Mouse (Mus musculus): ENCODE data around the gene Foxa1.
A peak's percentile ranks its signal among the peaks of the same experiment; 100 is the strongest.

Gene Foxa1

DNA sequence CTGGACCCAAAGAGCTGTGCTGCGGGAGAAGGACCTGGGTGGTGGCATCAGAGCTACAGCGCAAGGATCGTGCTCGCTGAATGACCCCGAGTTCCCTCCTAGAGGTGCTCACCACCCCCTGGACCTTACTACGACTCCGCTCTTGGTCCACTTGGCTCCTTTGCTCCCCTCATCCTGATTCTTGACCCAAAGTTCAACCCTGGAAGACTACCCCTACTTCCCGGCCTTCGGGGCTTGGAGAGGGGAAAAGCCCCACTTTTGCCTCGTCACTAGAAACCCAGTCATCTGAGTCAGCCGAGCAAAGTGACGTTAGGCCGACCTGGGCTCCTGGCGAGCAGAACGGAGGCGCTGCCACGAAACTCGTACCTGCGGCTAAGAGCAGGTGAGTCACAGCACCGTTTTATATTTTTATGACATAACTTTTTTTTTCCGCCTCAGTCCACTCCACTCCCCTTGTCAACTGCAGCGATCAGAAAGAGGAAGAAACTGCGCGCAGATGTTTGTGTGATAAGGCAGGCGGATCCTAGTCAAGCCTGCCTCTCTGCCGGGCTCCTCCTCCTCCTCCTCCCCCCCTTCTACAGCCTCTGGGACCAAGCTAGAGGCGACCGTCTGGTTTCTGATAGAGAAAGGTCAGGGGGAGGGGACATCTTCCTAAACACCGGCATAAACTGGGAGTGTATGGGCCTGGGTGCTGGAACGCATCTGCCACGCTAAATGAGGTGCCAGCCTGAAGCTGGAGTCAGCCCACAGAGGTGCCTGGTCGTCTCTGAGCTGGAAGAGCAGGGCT lies at the start of gene Foxa1:
TSS of gene Foxa1 (minus strand) at position 502 of the 787 bp plus-strand sequence.
- DNase-seq (ENCODE audit: low read depth, low spot score) = peak; percentile 52

DNA sequence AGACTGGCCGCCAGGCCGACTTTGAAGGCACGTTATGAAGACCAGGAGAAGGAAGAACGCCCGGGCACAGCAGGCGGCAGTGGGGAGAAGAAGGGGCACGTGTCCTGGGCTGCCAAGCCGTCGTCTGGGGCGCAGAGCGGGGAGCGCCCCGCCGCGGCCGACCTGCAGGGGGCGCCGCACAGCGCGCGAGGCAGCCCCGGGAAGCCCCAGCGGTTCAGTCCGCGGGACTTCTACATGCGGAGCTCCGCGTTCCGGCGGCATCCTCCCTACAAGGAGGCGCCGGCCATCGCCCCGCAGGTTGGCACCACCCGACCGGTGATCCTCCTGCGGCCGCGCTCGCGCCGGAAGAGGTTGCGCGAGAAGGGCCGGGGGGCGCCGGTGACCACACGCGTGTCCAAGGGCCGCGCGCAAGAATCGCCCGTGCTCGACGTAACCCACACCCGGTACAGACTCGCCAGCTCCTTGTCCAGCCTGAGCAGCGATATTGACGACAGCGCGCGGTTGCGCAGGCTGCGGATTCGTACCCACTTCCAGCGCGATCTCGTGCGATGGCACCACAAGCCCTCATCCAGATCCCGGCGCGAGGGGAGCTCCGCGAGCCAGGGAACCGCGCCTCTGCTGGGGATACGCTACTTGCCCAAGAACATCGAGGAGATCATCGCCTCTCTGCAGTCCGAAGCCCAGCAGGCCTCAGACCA lies 29.4 kb upstream of the Foxa1 start:
- peak; percentile 53 for DNase-seq (ENCODE audit: low read depth, low spot score)

DNA sequence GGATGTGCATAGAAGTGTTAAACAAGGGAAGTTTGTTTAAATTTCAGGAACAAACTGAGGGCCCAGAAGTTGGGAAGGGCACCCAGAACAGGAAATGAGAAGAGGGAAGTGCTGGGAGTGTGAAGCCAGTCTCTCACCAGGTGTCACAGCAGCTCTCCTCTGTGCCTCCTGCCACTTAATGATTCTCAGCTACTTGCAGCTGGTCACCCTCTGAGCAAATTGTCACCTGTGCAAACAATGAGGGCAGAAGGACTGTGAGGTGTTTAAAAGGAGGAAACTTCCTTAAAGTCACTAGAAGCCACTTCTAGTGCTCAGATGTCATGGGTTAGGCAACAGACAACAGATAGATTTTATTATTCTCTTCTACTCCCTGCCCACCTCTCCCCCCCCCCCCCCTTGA lies 25.7 kb upstream of the Foxa1 start:
- no peak for DNase-seq (ENCODE audit: low read depth, low spot score)

DNA sequence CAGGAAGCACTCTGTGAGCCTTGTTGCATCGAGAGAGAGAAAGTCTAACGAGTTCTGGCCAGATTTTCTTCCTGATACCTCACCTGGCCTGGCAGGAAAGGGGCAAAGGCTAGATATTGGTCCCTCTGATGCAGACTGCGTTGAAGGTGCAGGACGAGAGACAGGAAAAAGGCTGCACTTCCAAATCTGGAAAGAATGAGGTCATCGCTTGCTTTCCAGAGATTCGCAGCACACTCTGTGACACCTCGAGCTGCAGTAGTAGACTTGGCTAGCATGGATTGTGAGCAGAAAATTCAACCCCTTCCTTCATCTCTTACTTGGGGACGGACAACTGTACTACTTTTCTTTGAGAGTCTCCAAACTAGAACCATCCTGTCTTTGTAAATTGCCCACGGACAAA lies 25.1 kb upstream of the Foxa1 start:
- DNase-seq (ENCODE audit: low read depth, low spot score) = no peak

DNA sequence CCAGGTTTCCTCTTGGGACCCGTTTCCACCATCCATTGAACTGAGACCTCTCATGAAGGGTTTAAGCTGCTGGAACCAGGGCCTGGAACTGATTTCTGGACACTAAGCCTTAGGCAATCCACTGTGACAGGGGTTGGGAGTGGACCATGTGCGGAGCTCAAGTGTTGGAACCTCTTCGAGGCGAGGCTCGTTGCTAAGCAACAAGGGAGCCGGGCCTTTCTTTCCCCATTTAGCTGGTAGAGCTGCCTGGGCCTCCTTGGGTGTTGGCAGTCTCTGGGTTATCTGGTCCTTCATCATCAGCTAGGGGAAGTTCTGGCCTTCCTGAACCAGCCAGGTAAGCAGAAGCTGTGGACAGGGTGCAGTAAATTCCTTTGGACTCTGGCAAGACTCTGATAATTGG lies 17.2 kb upstream of the Foxa1 start, which contains the start of gene Ttc6:
TSS of gene Ttc6 (plus strand) at position 205 of the 400 bp plus-strand sequence.
- peak; percentile 70 for DNase-seq (ENCODE audit: low read depth, low spot score)

DNA sequence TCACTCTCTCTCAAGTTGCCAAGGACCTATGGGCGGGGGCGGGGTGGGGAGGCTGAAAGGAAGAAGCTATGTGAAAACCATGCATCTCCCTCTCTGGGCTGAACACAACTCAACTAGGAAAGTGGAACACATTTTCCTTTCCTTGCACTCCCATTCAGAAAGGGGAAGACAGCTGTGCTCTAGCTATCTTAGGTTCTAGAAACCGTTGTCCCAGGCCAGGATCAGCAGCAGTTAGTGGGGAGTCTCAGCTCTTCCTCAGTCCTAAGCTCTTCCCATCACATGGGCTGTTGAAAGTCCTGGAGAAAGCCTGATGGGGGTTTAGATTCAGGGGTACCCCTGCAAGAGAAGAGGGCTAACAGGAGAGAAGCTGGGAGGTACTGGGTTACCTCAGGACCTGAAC lies 7.4 kb upstream of the Foxa1 start:
- no peak for DNase-seq (ENCODE audit: low read depth, low spot score)

DNA sequence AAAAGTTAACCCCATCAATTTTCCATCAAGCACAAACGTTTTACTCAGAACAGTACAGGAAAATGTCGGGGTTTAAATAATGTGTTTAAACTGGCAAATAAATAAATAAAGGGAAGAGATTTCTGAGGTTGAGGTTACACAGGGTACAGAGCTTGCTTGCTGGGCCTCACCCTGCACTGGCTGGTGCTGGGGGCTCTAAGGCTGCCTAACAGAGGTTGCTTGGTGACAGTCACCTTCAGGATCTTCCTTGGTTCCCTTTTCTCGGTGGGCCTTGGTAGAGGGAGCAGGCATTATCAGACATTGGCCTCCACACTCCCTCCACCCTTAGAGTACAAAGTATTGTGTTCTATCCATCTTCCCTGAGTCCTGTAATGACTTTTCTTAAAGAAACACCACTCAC lies 5.6 kb upstream of the Foxa1 start:
- DNase-seq (ENCODE audit: low read depth, low spot score) = no peak

DNA sequence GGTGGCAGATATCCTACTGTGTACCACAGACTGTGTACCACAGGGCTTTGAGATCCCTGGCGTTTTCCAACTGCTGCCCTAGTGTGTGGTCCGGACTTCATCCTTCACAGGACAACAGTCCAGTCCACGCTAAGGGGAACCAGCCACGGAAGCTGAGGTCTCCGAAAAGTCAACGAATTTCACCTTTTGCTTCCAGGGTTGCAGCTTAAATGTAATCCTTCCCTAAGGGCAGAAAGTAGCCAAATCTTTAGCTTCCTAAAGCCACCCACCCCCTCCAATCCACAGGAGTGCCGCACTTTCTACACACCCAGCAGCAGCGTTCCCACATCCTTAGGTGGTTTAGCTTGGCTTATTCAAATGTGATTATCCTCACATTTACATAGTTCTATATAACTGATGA lies 4.2 kb upstream of the Foxa1 start:
- DNase-seq (ENCODE audit: low read depth, low spot score) = no peak

DNA sequence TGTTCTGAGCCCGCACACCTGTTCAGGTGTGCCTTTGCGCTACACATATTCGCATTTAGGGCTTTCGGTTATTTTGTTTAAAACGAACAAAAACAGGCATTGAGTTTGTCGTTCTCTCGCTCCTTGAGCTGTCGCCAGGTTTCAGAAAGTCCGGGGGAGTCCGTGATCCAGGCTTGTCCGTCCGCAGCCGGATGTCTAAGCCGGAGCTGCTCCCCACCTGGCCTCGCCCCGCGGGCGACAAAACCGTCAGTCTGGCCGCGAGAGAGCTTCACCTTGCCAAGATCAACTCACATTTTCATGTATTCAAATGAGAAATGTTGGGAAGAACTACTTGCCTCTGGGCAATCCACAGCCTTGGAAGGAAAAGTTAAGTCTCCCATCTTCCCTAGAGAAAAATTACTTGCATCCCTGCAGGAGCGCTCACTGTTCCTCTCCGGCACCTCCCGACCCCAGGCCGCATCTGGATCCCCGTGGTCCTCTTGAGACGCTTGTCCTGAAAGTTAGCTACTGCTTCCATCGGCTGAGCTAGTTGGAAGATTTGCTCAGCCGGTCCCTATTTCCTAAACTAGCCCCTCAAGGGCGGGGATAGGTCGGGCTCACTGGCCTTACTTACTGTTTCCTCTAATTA lies 3.6 kb upstream of the Foxa1 start:
- DNase-seq (ENCODE audit: low read depth, low spot score) = peak; percentile 18

DNA sequence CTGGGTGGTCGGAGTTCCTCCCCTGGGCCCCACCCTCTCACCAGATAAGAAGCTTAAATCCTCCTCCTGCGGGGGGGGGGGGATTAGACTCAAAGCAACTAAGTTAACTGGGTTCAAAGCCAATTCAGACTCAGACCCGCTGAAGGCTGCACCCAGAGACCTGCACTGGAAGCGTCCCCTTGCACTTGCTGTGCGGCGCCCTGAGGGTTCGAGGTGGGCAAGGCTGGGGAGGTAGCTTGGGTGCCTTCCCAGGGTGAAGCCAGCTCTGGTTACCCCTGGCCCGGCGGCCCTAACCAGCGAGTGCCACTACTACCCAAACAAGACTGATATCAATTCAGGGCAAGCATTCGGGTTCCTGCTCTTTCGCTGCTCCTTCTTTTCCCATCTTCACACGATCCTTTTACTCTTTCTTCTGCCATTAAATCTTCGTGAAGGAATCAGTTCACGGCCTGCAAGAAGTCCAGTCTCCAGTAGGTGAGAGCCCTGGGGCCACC lies 3.0 kb upstream of the Foxa1 start:
- no peak for DNase-seq (ENCODE audit: low read depth, low spot score)

DNA sequence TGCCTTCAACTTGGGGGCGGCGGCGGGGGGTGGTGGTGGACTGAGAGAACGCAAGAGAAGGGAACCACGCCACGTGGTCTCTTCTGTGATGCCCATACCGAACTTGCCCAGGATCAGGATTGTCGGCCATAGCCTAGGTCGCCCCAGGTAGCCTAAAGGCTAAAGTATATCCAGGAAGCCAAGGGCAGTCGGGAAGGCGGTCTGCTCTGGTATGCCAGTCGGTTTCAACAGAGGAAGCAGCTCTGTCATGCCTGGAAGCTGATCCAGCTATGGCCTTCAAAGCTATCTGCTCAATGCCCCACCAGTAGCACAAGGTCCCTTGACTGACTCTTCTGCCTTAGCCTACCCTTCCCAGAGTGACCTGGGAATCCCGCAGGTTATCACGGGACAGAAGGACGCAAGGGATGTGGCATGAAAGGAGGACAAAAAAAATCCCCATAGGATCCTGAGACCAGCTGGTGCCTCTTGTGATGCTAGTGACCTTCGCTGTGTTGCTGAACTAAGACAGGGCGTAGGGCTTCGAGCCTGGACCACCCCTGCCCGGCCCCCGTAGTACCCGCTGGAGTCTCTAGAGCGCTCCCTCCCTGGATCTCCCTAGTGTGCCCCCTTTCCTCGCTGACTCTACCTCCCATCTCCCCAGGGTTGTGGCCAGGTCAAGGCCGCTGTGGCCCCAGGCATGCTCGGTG lies 2.4 kb upstream of the Foxa1 start:
- DNase-seq (ENCODE audit: low read depth, low spot score) = peak; percentile 30

DNA sequence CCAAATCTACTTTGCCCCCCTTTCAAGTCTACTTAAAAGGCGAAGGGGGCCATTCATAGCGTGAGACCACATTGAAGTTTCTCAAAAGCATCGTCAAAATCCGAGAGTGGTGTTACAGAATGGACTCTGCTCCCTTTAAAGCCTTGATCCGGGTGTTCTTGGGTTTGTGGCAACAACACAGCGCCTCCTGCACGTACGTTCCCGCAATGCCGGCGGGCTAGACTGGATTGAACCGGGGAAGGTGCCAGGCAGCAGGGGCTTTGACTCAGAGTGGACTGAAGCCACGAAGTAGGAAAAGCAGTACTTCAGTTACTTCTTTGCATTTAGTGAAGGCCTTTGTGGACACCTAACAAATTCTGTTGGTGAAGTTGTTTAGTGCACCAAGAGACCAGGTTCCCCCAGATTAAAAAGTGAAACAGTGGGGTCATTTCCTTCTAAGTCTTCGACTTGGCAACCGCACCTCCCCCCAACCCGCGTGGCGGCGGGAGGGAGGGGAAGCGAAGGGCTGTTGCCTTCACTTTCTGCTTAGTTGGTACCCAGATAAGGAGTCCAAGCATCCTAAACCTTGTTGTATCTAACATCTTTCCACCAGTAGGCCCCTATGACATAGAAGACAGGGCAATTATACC lies 1.8 kb upstream of the Foxa1 start:
- peak; percentile 50 for DNase-seq (ENCODE audit: low read depth, low spot score)

DNA sequence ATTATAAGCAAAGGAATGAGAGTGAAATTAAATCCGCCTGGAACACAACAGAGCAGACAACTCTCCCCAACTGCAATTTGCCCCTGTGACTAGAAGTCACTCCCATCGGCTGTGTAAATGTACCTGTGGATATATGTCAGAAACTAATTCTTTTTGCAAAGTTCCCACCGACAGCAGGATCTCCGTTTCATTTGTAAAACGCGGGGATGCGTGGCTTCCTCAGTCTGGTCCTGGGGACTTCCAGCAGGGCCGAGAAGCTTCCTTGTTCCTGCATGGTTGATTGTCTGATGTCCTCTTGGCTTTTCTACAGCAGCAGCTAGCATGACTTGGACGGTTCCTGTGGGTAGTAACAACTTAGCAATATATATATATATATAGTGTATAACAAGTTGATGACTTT lies 1.2 kb upstream of the Foxa1 start:
- DNase-seq (ENCODE audit: low read depth, low spot score) = no peak

DNA sequence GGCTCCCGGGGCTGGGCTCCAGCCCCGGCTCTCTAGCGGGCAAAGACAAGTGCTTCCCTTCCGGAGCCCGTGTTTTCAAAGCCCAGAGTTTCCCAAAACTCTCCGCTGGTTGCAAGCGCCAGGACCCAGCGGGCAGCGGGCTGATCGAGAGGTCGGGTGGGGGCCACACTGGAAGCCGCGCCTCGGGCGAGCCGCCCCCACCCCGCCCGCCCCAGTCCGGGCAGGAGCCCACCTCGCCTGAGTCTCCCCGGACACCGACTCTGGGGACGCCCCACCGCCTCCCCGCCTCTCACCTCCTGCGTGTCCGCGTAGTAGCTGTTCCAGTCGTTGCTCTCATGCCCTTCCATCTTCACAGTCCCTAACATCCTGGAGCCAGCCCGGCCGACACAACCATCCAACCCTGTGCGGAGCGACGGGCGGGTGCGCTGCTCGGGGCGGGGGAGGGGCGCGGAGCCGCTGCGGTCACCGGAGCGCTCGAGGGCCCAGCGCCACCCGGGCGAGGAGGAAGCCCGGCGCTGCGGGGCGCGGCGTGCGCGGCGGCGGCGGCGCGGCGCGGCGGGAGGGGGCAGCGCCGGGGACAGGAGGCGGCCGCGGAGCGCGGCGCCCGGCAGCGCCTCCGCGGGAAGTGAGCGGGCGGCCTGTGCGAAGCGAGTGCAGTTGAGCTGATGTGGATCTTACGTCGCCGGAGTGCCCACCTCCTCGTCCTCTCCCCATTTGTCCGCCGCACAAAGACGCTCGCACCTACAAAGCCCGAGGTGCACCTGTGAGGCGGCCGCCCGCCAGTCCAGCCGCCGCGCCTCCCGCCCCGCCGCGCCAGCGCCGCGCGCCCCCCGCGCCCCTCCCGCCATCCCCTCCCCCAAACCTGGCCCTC lies 1.1 kb downstream of the Foxa1 start:
- peak; percentile 46 for DNase-seq (ENCODE audit: low read depth, low spot score)

DNA sequence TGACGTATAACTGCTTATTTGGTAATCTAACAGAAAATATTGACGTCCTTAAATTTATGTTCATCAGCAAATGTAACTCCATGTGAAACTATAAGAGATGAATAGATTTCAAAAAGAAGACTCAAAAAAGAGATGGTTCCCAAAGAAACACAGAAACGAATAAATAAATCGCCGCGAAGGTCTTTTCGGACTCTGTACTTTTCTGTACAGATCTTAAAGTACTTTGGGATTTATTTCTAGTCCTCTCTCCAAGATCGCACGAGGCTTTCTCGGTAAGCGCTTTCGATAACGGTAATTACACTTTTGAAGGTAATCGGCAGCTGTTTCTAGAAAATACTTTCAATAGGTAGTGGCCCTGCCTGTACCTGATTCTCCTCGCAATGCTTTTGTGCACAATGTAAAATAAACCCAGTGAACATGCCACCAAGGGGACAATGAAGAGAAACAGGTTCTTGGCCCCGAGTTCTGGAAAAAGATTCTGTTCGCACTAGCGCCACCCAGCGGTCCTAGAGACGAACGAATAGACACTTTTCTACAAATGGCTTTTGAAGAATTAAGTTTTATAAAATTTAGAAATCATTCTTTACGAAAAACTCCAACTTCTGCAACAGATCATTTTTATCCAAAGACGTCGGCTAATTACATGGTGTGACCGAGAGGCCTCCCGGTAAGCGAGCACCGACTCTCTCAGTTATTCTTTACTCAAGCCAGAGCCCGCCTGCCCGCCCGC lies 1.9 kb downstream of the Foxa1 start:
- DNase-seq (ENCODE audit: low read depth, low spot score) = peak; percentile 82

DNA sequence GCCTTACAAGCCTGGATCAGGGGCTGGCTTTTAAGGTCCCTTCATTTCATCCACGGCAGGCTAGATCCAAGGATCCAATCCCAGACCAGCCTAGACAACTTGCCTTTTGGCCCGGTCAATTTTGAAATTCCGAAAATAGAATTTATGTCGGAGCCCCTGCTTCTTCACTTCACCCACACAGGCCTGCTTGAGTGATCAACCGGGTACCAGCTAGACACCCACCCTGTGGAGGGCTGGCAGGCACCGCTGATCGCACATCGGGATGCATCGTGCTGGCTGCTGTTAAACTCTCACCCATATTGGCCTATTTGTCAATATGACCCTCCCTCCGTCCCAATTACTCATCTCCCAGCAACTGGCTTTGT lies 3.1 kb downstream of the Foxa1 start:
- no peak for DNase-seq (ENCODE audit: low read depth, low spot score)

DNA sequence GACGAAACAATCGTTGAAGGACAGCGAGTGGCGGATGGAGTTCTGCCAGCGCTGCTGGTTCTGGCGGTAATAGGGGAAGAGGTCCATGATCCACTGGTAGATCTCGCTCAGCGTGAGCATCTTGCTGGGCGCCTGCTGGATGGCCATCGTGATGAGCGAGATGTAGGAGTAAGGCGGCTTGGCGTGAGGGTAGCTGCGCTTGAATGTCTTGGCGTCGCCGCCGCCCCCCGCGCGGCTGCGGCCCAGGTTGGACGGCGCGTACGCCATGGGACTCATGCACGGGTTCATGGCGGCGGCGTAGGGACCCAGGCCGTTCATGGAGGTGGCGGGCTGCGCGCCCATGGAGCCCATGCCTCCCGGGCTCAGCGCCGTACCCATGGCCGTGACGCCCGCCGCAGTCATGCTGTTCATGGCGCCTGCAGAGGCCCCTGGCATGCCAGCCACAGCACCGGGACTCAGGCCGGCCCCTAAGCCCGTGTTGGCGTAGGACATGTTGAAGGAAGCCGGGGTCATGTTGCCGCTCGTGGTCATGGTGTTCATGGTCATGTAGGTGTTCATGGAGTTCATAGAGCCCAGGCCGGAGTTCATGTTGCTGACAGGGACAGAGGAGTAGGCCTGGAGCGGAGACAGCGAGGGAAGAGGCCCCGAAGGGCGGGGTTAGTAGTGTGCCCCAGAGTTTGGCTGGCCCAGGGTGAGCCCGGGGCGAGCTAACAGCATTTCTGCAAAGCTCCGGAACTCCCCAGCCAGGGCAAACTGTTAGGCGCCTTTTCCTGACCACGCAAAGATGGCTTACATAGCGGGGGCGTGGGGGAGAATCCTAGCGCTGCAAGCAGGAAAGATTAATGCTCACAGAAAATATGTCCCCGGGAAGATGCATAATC lies 3.7 kb downstream of the Foxa1 start:
- DNase-seq (ENCODE audit: low read depth, low spot score) = peak; percentile 53

DNA sequence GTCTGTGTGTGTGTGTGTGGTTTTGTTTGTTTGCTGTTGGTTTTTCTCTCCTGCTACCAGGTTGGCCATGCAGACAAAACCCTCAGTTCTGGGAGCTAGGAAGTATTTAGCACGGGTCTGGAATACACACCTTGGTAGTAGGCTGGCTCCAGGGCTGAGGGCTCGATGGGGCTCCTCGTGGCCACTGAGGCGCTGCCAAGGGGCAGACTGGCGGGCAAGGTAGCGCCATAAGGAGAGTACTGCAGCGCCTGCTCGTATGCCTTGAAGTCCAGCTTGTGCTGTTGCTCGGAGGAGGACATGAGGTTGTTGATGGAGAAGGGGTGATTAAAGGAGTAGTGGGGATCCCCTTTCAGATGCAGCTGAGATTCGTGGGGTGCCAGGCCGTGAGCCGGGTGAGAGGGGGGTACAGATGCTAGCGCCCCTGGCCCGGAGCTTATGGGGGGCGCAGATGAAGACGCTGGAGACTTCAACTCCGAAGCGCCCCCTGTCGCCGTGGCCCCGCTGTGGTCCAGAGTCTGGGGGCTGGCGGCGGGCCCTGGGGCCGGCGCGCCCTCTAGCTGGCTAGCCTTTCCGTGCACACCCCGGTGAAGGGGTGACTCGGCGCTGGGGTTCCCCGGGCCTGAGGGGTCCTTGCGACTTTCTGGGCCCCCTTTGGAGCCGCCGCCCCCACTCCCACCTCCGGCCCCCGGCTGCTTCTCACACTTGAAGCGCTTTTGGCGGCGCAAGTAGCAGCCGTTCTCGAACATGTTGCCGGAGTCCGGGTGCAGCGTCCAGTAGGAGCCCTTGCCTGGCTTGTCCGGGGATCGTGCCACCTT lies 4.6 kb downstream of the Foxa1 start:
- DNase-seq (ENCODE audit: low read depth, low spot score) = peak; percentile 51
